Mouse (Mus musculus): ENCODE measurements at regions not wholly inside any gene's neighbourhood (a gene's known extent, or its start where the extent isn't known, plus 50 kb on each side); places are given as distances from the start of the nearest gene placed in this dataset.
A peak's percentile ranks its signal among the peaks of the same experiment; 100 is the strongest.

- DNase-seq: no peak
These were observed 153.2 kb upstream of the Cypt2 start for GRCm38 (mm10) chrX:105346420-105346819.

GRCm38 (mm10) chrX:105366284-105366683 lies 133.3 kb upstream of the Cypt2 start:
- no peak for DNase-seq

- DNase-seq: no peak
These were observed 131.6 kb upstream of the Cypt2 start for GRCm38 (mm10) chrX:105367979-105368378.

- DNase-seq: no peak
These were observed 109.1 kb upstream of the Cypt2 start for GRCm38 (mm10) chrX:105390506-105390905.

GRCm38 (mm10) chrX:105391029-105391428 lies 108.5 kb upstream of the Cypt2 start:
- no peak for DNase-seq

- DNase-seq: peak; percentile 62
These were observed 107.7 kb upstream of the Cypt2 start for GRCm38 (mm10) chrX:105391680-105392462.

- DNase-seq: no peak
These were observed 106.3 kb upstream of the Cypt2 start for GRCm38 (mm10) chrX:105393259-105393658.

- no peak for DNase-seq
These were observed 86.2 kb upstream of the Cypt2 start for GRCm38 (mm10) chrX:105413351-105413750.

GRCm38 (mm10) chrX:105420976-105421375 lies 78.6 kb upstream of the Cypt2 start:
- no peak for DNase-seq

All from right cerebral cortex, postnatal 14 days (tissue).